Mouse (Mus musculus) ES-Bruce4 (cell line): Measurements from ENCODE around the gene Tcte2. TPM values are rescaled to one million over a fixed set of nuclear protein-coding genes. Genes with fewer than 3 reads are reported as not detected.

Experiments
- H3K27ac ChIP-seq: 2 replicates; pipeline ENCODE4 v1.5.1; 2012; ENCODE audit warnings: low read length, inconsistent platforms; ENCODE audit not compliant: insufficient read depth
- H3K27me3 ChIP-seq: 2 replicates; pipeline ENCODE4 v1.6.1; 2012; ENCODE audit warnings: mild to moderate bottlenecking, low read length, inconsistent platforms; ENCODE audit not compliant: control insufficient read depth, poor library complexity, insufficient read depth, severe bottlenecking
- H3K36me3 ChIP-seq: 2 replicates; pipeline ENCODE4 v1.6.1; 2012; ENCODE audit warnings: inconsistent platforms, mild to moderate bottlenecking, low read length, moderate library complexity; ENCODE audit not compliant: control insufficient read depth, poor library complexity, insufficient read depth, severe bottlenecking
- H3K4me1 ChIP-seq: one replicate; pipeline ENCODE4 v1.8.1; 2011; ENCODE audit warnings: low read length; ENCODE audit not compliant: control insufficient read depth, insufficient read depth
- H3K4me3 ChIP-seq: 2 replicates; pipeline ENCODE4 v1.5.1; 2011; ENCODE audit warnings: low read depth, mild to moderate bottlenecking, low read length
- H3K9ac ChIP-seq: 2 replicates; pipeline ENCODE4 v1.6.1; 2012; ENCODE audit warnings: low read depth, mild to moderate bottlenecking, inconsistent platforms; ENCODE audit not compliant: poor library complexity, severe bottlenecking
- H3K9me3 ChIP-seq: replicated peaks from 2 replicates; pipeline ENCODE4 v1.6.1; 2012; ENCODE audit warnings: mild to moderate bottlenecking, low read length, inconsistent platforms; ENCODE audit not compliant: control insufficient read depth, poor library complexity, insufficient read depth, severe bottlenecking
- CTCF ChIP-seq: IDR thresholded peaks from one replicate; pipeline ENCODE4 v1.8.1; 2011; ENCODE audit warnings: low read depth, low read length
- EP300 ChIP-seq: IDR thresholded peaks from 2 replicates; pipeline ENCODE4 v1.6.1; 2011; ENCODE audit warnings: low read depth, low read length; ENCODE audit not compliant: insufficient read depth
- POLR2A ChIP-seq: IDR thresholded peaks from one replicate; pipeline ENCODE4 v1.8.1; 2011; ENCODE audit warnings: low read length; ENCODE audit not compliant: insufficient read depth
- polyA plus RNA-seq: library from polyadenylated mRNA; stranded (reverse); fragments of >200 nt; gene quantifications from 2 replicates; pipeline ENCODE4 v1.2.4, GENCODE M21; 2011; ENCODE audit warnings: low read depth; ENCODE audit not compliant: missing spikeins, insufficient read depth, insufficient read length

Gene Tcte2
- polyA plus RNA-seq, 1 experiment, result 8.2 TPM

GRCm38 (mm10) chr17:13763819-13764218 is 2.2 kb upstream of the Tcte2 start:
- Histone ChIP-seq H3K27me3 (no peaks in the 10 kb centered on the region), H3K36me3 (no peaks in the 10 kb centered on the region)

GRCm38 (mm10) chr17:13760675-13761178 is 898 bp downstream of the Tcte2 start:
- TF ChIP-seq EP300, result no peak
- TF ChIP-seq POLR2A, result no peak
- TF ChIP-seq CTCF, result no peak
- H3K27me3 ChIP-seq, result no peaks in the 10 kb centered on the region
- no peak overlapping the region for H3K27ac ChIP-seq
- no peaks in the 10 kb centered on the region for H3K36me3 ChIP-seq
- H3K4me1 ChIP-seq, result peaks cover 2% of the 10 kb centered on the region
- H3K4me3 ChIP-seq, result peak overlapping the region; percentile 96
- no peaks in the 10 kb centered on the region for H3K9me3 ChIP-seq
- peak overlapping the region; percentile 93 for H3K9ac ChIP-seq

More at GRCm38 (mm10) chr17:13763819-13764218, 2.2 kb upstream of the Tcte2 start:
- Histone ChIP-seq H3K9ac (no peak overlapping the region), H3K9me3 (no peaks in the 10 kb centered on the region), H3K27ac (no peak overlapping the region), H3K4me1 (no peaks in the 10 kb centered on the region), H3K4me3 (no peak overlapping the region)
- TF ChIP-seq CTCF (no peak), POLR2A (no peak), EP300 (no peak)

GRCm38 (mm10) chr17:13759853-13760627 is 1.6 kb downstream of the Tcte2 start, which contains the start of gene Afdn:
Gene Afdn, plus strand, starts transcription at chr17:13760539.
- H3K9ac ChIP-seq, result peak within 1 kb of the TSS; percentile 93
- H3K4me3 ChIP-seq, result peak within 1 kb of the TSS; percentile 96
- H3K36me3 ChIP-seq, result no peaks in the 10 kb centered on the region
- no peak within 1 kb of the TSS for H3K27ac ChIP-seq
- no peaks in the 10 kb centered on the region for H3K9me3 ChIP-seq
- TF ChIP-seq CTCF (no peak), POLR2A (no peak), EP300 (no peak)
- H3K4me1 ChIP-seq, result peaks cover 2% of the 10 kb centered on the region
- no peaks in the 10 kb centered on the region for H3K27me3 ChIP-seq

GRCm38 (mm10) chr17:13759156-13759852 is 2.3 kb downstream of the Tcte2 start:
- no peak overlapping the region for H3K27ac ChIP-seq
- peak overlapping the region; percentile 88 for H3K4me3 ChIP-seq
- H3K36me3 ChIP-seq, result no peaks in the 10 kb centered on the region
- peak overlapping the region; percentile 93 for H3K9ac ChIP-seq
- no peaks in the 10 kb centered on the region for H3K9me3 ChIP-seq
- no peak for TF ChIP-seq EP300
- no peak for TF ChIP-seq POLR2A
- TF ChIP-seq CTCF, result no peak
- no peaks in the 10 kb centered on the region for H3K27me3 ChIP-seq
- H3K4me1 ChIP-seq, result peaks cover 2% of the 10 kb centered on the region

GRCm38 (mm10) chr17:13758586-13758985 is 3.0 kb downstream of the Tcte2 start:
- Histone ChIP-seq H3K4me1 (peaks cover 2% of the 10 kb centered on the region), H3K36me3 (no peaks in the 10 kb centered on the region), H3K9me3 (no peaks in the 10 kb centered on the region), H3K27me3 (no peaks in the 10 kb centered on the region), H3K9ac (no peak overlapping the region), H3K27ac (no peak overlapping the region), H3K4me3 (no peak overlapping the region)
- TF ChIP-seq EP300, result no peak
- no peak for TF ChIP-seq POLR2A
- no peak for TF ChIP-seq CTCF

- no peak overlapping the region for H3K27ac ChIP-seq
- no peak overlapping the region for H3K9ac ChIP-seq
- H3K27me3 ChIP-seq, result no peaks in the 10 kb centered on the region
- H3K4me3 ChIP-seq, result no peak overlapping the region
- no peaks in the 10 kb centered on the region for H3K36me3 ChIP-seq
- no peaks in the 10 kb centered on the region for H3K9me3 ChIP-seq
- TF ChIP-seq EP300 (no peak), CTCF (no peak), POLR2A (no peak)
- H3K4me1 ChIP-seq, result peaks cover 2% of the 10 kb centered on the region
Measured at GRCm38 (mm10) chr17:13754940-13755339, 6.7 kb downstream of the Tcte2 start.
